Mouse (Mus musculus) hindbrain, embryonic 12.5 days (tissue): ENCODE data around the gene Aig1. TPM values are rescaled to one million over a fixed set of nuclear protein-coding genes. Genes with fewer than 3 reads are reported as not detected.

ENCODE experiments used
- ATAC-seq: fragments of 200-750 bp; cut with Nextera tagmentation; 2 replicates; pipeline ENCODE4 v1.8.0; 2017; ENCODE audit warnings: moderate TSS enrichment; ENCODE audit not compliant: low FRiP score
- H3K27ac ChIP-seq: fragments of 300-500 bp; sonication (generic); 2 replicates; pipeline ENCODE4 v1.5.1; 2016; ENCODE audit warnings: mild to moderate bottlenecking
- H3K27me3 ChIP-seq: fragments of 300-500 bp; sonication (generic); 2 replicates; pipeline ENCODE4 v1.6.1; 2016; ENCODE audit warnings: mild to moderate bottlenecking
- H3K36me3 ChIP-seq: fragments of 300-500 bp; sonication (generic); 2 replicates; pipeline ENCODE4 v1.6.1; 2016; ENCODE audit warnings: mild to moderate bottlenecking
- H3K4me1 ChIP-seq: fragments of 300-500 bp; sonication (generic); 2 replicates; pipeline ENCODE4 v1.6.1; 2016
- H3K4me2 ChIP-seq: fragments of 300-500 bp; sonication (generic); replicated peaks from 2 replicates; pipeline ENCODE4 v1.6.1; 2016; ENCODE audit warnings: mild to moderate bottlenecking
- H3K4me3 ChIP-seq: fragments of 300-500 bp; sonication (generic); 2 replicates; pipeline ENCODE4 v1.5.1; 2016; ENCODE audit warnings: mild to moderate bottlenecking
- H3K9ac ChIP-seq: fragments of 300-500 bp; sonication (generic); 2 replicates; pipeline ENCODE4 v1.6.1; 2016; ENCODE audit warnings: mild to moderate bottlenecking, moderate library complexity
- H3K9me3 ChIP-seq: fragments of 300-500 bp; sonication (generic); replicated peaks from 2 replicates; pipeline ENCODE4 v1.6.1; 2016; ENCODE audit warnings: mild to moderate bottlenecking
- WGBS: fragments of 180-500 bp; shearing (Covaris S2); methylation state at CpG from one replicate; pipeline ENCODE4 v1.1.7; 2016; 5-methylcytosine and 5-hydroxymethylcytosine counted together
- polyA plus RNA-seq: library from polyadenylated mRNA; unstranded; fragments of >200 nt; fragmentation: Nextera tagmentation; extraction: Ambion mirVana; gene quantifications from 2 replicates; pipeline ENCODE4 v1.2.1, GENCODE M21; 2016

Gene Aig1
- polyA plus RNA-seq, 1 experiment from 2014 or later, result 43.1 TPM

- no peak overlapping the region for H3K4me3 ChIP-seq
- H3K36me3 ChIP-seq, result no peaks in the 10 kb centered on the region
- H3K27me3 ChIP-seq, result no peaks in the 10 kb centered on the region
- no peak overlapping the region for H3K4me2 ChIP-seq
- H3K9ac ChIP-seq, result no peak overlapping the region
- no peak for ATAC-seq
- H3K4me1 ChIP-seq, result no peaks in the 10 kb centered on the region
- no peaks in the 10 kb centered on the region for H3K9me3 ChIP-seq
- H3K27ac ChIP-seq, result no peak overlapping the region
- WGBS, result 88% methylated on average over 10 of the region's 10 CpGs
Observed at GRCm38 (mm10) chr10:13874301-13875037, 5.7 kb upstream of the Aig1 start.

DNA sequence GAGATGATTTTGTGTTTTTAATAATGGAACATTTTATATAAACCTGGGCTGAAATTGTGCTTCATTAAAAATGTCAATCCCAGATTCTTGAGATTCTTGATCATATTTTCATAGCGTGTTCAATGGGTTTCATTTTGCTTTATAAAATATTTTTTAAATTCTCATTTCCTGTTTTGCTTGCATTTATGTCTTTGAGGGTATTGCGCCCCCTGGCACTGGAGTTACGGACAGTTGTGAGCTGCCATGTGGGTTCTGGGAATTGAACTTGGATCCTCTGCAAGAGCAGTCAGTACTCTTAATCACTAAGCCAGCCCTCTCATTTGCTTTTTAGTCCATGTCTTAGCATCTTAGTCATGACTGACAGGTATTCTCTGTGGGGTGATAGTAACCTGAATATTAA lies 1.8 kb upstream of the Aig1 start:
- no peak for ATAC-seq

GRCm38 (mm10) chr10:13869322-13870035 lies 699 bp upstream of the Aig1 start:
- ATAC-seq, result peak; percentile 34
- Histone ChIP-seq H3K9ac (peak overlapping the region; percentile 86; the same call in 1 of the 2 replicates), H3K4me2 (peak overlapping the region; percentile 65), H3K4me1 (peaks cover 5% of the 10 kb centered on the region; the same call in 1 of the 2 replicates), H3K36me3 (no peaks in the 10 kb centered on the region), H3K9me3 (no peaks in the 10 kb centered on the region), H3K27ac (no peak overlapping the region), H3K27me3 (no peaks in the 10 kb centered on the region), H3K4me3 (peak overlapping the region; percentile 79)
- 50% methylated on average over 13 of the region's 13 CpGs for WGBS

More for the DNA sequence above, 1.8 kb upstream of the Aig1 start:
- Histone ChIP-seq H3K36me3 (no peaks in the 10 kb centered on the region), H3K27ac (no peak overlapping the region), H3K4me2 (no peak overlapping the region), H3K9me3 (no peaks in the 10 kb centered on the region), H3K9ac (no peak overlapping the region), H3K27me3 (no peaks in the 10 kb centered on the region), H3K4me3 (no peak overlapping the region), H3K4me1 (peaks cover 5% of the 10 kb centered on the region; the same call in 1 of the 2 replicates)
- 82% methylated on average over 3 of the region's 3 CpGs for WGBS

DNA sequence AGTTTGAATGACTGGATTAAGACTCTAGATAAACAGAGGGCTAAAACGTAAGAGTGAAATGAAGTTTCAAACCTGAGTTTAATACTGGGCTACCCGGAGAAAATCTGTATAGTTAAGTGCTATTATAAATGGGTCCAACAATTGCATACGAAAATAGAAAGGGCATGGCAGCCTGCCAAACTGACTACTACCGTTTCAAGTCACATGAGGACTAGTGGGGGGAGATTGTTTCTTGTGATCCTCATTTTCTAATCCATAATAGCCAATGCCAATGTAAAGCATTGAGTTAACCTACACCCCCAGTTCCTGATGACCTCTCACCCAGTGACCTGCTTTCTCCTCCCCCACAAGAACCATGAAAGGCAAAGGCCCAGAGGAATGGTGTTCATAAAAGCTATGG lies 2.4 kb downstream of the Aig1 start:
- H3K9ac ChIP-seq, result no peak overlapping the region
- peaks cover 17% of the 10 kb centered on the region for H3K4me1 ChIP-seq
- H3K4me3 ChIP-seq, result no peak overlapping the region
- 61% methylated on average over 4 of the region's 4 CpGs for WGBS
- no peak for ATAC-seq
- H3K9me3 ChIP-seq, result no peaks in the 10 kb centered on the region
- H3K36me3 ChIP-seq, result no peaks in the 10 kb centered on the region
- H3K27me3 ChIP-seq, result no peaks in the 10 kb centered on the region
- no peak overlapping the region for H3K4me2 ChIP-seq
- no peak overlapping the region for H3K27ac ChIP-seq

DNA sequence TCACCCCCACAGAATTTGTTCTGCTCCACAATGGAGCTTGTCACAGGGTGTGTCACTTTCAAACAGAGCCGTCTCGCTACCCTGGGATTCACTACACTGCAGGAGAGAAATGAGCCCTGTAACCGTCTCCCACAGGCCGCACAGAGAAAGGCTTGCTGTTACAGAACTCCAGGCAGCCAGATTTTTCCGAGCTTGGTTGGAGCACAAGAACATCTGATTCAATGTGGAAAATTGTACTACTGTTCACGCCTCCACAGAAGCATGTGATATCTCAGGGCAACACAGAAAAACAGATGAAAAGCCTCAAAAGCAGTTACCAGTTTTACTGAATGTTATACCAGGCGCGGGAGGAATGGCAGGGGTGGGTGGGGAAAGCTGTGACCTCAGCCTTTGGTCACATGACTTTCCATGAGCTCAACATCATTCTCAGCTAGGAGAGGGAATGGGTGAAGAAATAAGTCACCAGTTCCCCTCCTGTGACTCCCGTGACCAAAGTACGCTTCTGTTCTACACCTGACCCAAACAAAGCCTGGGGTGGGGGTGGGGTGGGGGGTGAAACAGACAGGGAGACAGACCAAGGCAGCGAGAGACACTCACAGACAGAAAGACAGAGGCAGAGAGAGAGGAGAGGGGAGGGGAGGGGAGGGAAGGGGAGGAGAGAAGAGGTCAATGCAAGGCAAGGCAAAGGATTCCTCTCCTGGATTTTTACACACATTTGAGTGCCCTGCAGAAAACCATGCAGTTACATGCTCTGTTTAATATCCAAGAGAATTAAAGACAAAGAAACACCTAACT lies 7.5 kb downstream of the Aig1 start:
- WGBS, result 9% methylated on average over 11 of the region's 11 CpGs

DNA sequence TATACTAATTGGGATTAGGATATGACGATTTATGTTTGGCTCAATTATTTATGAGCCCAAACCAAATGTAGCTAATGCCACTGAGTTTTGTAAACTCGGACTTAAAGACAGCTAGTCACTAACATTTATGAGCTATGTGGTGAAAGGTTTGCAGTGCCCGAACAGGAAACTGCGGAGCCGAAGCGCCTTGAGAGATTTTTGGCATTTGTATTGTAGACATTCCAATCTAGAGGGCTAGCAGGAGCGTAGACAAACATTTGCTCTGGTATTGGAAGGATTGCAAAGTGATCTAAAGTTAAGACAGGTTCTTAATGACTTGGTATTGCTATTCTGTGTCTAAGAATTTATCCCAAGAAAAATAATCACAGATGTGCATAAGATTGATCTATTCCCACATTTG lies 12.3 kb downstream of the Aig1 start:
- Histone ChIP-seq H3K4me1 (peaks cover 11% of the 10 kb centered on the region), H3K4me2 (no peak overlapping the region), H3K9me3 (no peaks in the 10 kb centered on the region), H3K36me3 (no peaks in the 10 kb centered on the region), H3K27me3 (no peaks in the 10 kb centered on the region), H3K9ac (no peak overlapping the region), H3K27ac (no peak overlapping the region), H3K4me3 (no peak overlapping the region)
- no peak for ATAC-seq
- 84% methylated on average over 7 of the region's 7 CpGs for WGBS

More for the DNA sequence above, 7.5 kb downstream of the Aig1 start:
- ATAC-seq, result peak; percentile 86
- no peaks in the 10 kb centered on the region for H3K27me3 ChIP-seq
- peak overlapping the region; percentile 53; the same call in 1 of the 2 replicates for H3K9ac ChIP-seq
- H3K27ac ChIP-seq, result peak overlapping the region; percentile 70
- H3K36me3 ChIP-seq, result no peaks in the 10 kb centered on the region
- peak overlapping the region; percentile 21 for H3K4me3 ChIP-seq
- peak overlapping the region; percentile 45 for H3K4me2 ChIP-seq
- no peaks in the 10 kb centered on the region for H3K9me3 ChIP-seq
- H3K4me1 ChIP-seq, result peaks cover 23% of the 10 kb centered on the region

GRCm38 (mm10) chr10:13855969-13856368 lies 12.8 kb downstream of the Aig1 start:
- ATAC-seq, result no peak

GRCm38 (mm10) chr10:13855111-13855510 lies 13.7 kb downstream of the Aig1 start:
- Histone ChIP-seq H3K4me1 (peaks cover 9% of the 10 kb centered on the region; the same call in 1 of the 2 replicates), H3K9ac (no peak overlapping the region), H3K36me3 (no peaks in the 10 kb centered on the region), H3K9me3 (no peaks in the 10 kb centered on the region), H3K4me2 (no peak overlapping the region), H3K27me3 (no peaks in the 10 kb centered on the region), H3K4me3 (no peak overlapping the region), H3K27ac (no peak overlapping the region)
- WGBS, result 88% methylated on average over 3 of the region's 3 CpGs
- no peak for ATAC-seq

More at GRCm38 (mm10) chr10:13855969-13856368, 12.8 kb downstream of the Aig1 start:
- Histone ChIP-seq H3K9ac (no peak overlapping the region), H3K36me3 (no peaks in the 10 kb centered on the region), H3K27me3 (no peaks in the 10 kb centered on the region), H3K4me2 (no peak overlapping the region), H3K4me3 (no peak overlapping the region), H3K9me3 (no peaks in the 10 kb centered on the region), H3K4me1 (peaks cover 6% of the 10 kb centered on the region), H3K27ac (no peak overlapping the region)
- WGBS, result 81% methylated on average over 7 of the region's 7 CpGs

GRCm38 (mm10) chr10:13850071-13850470 lies 18.7 kb downstream of the Aig1 start:
- ATAC-seq, result 0 out of 2 replicates have a peak, but pooled peaks have one; percentile 43
- H3K9me3 ChIP-seq, result no peaks in the 10 kb centered on the region
- H3K27ac ChIP-seq, result no peak overlapping the region
- H3K27me3 ChIP-seq, result no peaks in the 10 kb centered on the region
- H3K4me1 ChIP-seq, result peaks cover 14% of the 10 kb centered on the region
- no peak overlapping the region for H3K4me2 ChIP-seq
- H3K4me3 ChIP-seq, result no peak overlapping the region
- 25% methylated on average over 3 of the region's 3 CpGs for whole genome bisulfite sequencing
- H3K9ac ChIP-seq, result no peak overlapping the region
- no peaks in the 10 kb centered on the region for H3K36me3 ChIP-seq

- ATAC-seq, result peak; percentile 72
- peak overlapping the region; percentile 31 for H3K27ac ChIP-seq
- WGBS, result 10% methylated on average over 2 of the region's 2 CpGs
Observed at GRCm38 (mm10) chr10:13849205-13849604, 19.6 kb downstream of the Aig1 start.

DNA sequence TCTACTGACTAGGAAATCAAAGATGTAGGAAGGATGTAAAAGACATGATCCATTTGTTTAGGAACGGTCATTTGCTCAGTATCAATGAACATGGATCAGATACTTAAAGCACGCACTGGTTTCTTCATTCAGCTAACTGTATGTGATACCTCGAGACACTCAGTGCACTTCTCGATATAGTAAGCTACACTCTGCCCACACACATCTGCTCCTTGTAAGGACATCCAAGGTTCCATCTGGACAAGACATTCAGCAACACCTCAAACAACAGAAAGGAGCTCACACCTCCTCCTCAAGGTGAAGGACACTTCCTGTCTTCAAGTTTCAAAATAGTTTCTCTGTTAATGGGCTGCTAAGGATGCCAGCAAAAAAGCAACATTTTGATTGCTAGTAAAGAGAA lies 23.9 kb downstream of the Aig1 start:
- Histone ChIP-seq H3K4me1 (peaks cover 7% of the 10 kb centered on the region), H3K4me2 (no peak overlapping the region), H3K27me3 (no peaks in the 10 kb centered on the region), H3K9me3 (no peaks in the 10 kb centered on the region), H3K27ac (no peak overlapping the region), H3K9ac (no peak overlapping the region), H3K4me3 (no peak overlapping the region), H3K36me3 (no peaks in the 10 kb centered on the region)
- no peak for ATAC-seq
- WGBS, result 83% methylated on average over 4 of the region's 4 CpGs

More at GRCm38 (mm10) chr10:13849205-13849604, 19.6 kb downstream of the Aig1 start:
- no peak overlapping the region for H3K4me2 ChIP-seq
- H3K27me3 ChIP-seq, result no peaks in the 10 kb centered on the region
- H3K9me3 ChIP-seq, result no peaks in the 10 kb centered on the region
- no peak overlapping the region for H3K4me3 ChIP-seq
- H3K9ac ChIP-seq, result no peak overlapping the region
- peaks cover 14% of the 10 kb centered on the region for H3K4me1 ChIP-seq
- no peaks in the 10 kb centered on the region for H3K36me3 ChIP-seq

GRCm38 (mm10) chr10:13843746-13844145 lies 25.0 kb downstream of the Aig1 start:
- no peak overlapping the region for H3K9ac ChIP-seq
- no peak overlapping the region for H3K4me2 ChIP-seq
- no peak overlapping the region for H3K4me3 ChIP-seq
- H3K27ac ChIP-seq, result no peak overlapping the region
- H3K9me3 ChIP-seq, result no peaks in the 10 kb centered on the region
- ATAC-seq, result no peak
- 83% methylated on average over 3 of the region's 3 CpGs for WGBS
- H3K4me1 ChIP-seq, result no peaks in the 10 kb centered on the region
- no peaks in the 10 kb centered on the region for H3K27me3 ChIP-seq
- no peaks in the 10 kb centered on the region for H3K36me3 ChIP-seq
